Mouse (Mus musculus) CD4-positive naive resting alpha-beta T cell, adult 57 days (primary cell): ENCODE data around the gene Fam107a. TPM values are rescaled to one million over a fixed set of nuclear protein-coding genes. Genes with fewer than 3 reads are reported as not detected.

Experiments
- total RNA-seq: library from RNA; stranded (reverse); gene quantifications from one replicate; pipeline ENCODE4 v1.2.4, GENCODE M21; 2023

Fam107a gene
- total RNA-seq = not detected

DNA sequence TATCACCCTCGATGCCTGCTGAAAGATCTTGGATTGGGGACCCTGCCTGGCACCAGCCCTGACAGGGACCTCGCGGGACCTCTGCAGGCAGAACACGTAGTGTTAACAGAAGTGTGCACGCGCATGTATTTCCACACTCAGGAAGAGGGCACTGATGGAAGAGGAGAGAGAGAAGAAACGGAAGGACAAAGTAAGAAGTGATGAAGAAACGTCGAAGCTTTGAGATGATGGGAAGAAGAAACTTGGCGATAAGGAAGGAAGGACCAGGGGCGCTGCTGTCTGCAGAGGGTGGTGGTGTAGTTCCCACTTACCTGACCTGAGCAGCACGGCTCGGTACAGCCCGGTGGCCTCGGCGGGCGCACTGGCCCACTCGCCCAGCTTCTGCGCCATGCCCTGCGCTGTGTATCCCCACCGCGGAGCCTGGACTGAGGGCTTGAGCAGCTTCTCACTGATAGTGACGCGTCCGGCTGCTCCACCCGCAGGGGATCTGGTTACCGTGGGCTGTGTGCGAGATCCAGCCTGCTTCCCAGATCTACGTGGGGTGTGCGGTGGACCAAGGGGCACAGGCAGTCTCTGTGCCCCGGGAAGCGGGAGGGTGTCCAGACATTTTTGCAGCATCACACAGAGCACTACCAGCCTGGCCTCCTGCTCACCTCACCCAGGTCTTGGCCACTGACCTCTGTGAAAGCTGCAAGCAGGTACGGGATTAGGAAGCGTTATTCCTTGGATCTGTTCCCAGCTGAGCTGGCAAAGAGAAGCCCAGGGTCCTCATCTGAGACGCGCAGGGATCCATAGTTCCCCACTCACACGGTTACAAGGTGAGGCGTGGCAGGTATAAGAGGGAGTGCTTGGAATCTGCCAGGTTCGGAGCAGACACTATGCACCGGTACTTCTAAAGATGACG is at the start of gene Fam107a:
Fam107a (minus strand) TSS at position 830 of the 904 bp plus-strand sequence.

DNA sequence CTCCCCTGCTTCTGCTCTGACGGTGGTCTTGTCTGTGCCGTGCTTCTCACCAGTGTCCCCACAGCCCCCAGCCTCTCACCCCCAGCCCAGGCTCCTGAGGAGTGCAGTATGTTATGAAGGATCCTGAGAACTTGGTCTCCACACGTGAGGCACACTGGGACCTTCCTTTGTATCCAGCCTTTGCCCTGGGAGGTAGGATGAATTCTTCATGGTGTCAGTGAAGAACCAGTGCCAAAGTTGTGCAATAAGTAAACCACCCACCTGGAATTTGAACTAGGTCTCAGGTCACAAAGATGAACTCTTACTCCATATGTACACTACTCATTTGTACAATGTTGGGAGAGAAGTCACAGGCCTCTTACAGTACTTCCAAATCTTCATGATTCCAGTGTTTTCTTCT is 58.7 kb downstream of the Fam107a start, which contains the start of gene Acox2:
Acox2 (minus strand) TSS at position 188 of the 400 bp plus-strand sequence.

Other genes starting within 250 kb of the Fam107a start
- gene Rpp14, start 237.7 kb downstream of the Fam107a start, total RNA-seq = 10.1 TPM
- gene Pxk, start 219.8 kb downstream of the Fam107a start, total RNA-seq = 55.7 TPM
- 133 TPM for gene Pdhb, start 145.0 kb downstream of the Fam107a start, total RNA-seq
- 13.1 TPM for gene Kctd6, start 103.9 kb downstream of the Fam107a start, total RNA-seq
- not detected for gene Acox2, start 58.7 kb downstream of the Fam107a start, total RNA-seq
- gene Oit1, start 60.7 kb upstream of the Fam107a start, total RNA-seq = not detected